Mouse (Mus musculus) midbrain, postnatal 0 days (tissue): Measurements from ENCODE around the gene Fam192a. TPM values are rescaled to one million over a fixed set of nuclear protein-coding genes. Genes with fewer than 3 reads are reported as not detected.

Experiments used
- ATAC-seq: fragments of 200-750 bp; cut with Nextera tagmentation; 2 replicates; pipeline ENCODE4 v1.8.0; 2017; ENCODE audit warnings: moderate number of reproducible peaks, mild to moderate bottlenecking, moderate TSS enrichment, moderate library complexity; ENCODE audit not compliant: low FRiP score
- DNase-seq: peaks from one replicate; pipeline ENCODE4 v3.0.0-alpha.2; 2015; ENCODE audit warnings: low spot score
- H3K27ac ChIP-seq: fragments of 300-500 bp; sonication (generic); 2 replicates; pipeline ENCODE4 v1.5.1; 2014; ENCODE audit warnings: low read depth, mild to moderate bottlenecking, low read length, mixed read lengths
- H3K27me3 ChIP-seq: fragments of 300-500 bp; sonication (generic); 2 replicates; pipeline ENCODE4 v1.6.1; 2014; ENCODE audit warnings: low read length, control low read depth, mixed read lengths; ENCODE audit not compliant: insufficient read depth
- H3K36me3 ChIP-seq: fragments of 300-500 bp; sonication (generic); 2 replicates; pipeline ENCODE4 v1.6.1; 2014; ENCODE audit warnings: low read length, control low read depth, mixed read lengths; ENCODE audit not compliant: insufficient read depth
- H3K4me1 ChIP-seq: fragments of 300-500 bp; sonication (generic); 2 replicates; pipeline ENCODE4 v1.6.1; 2014; ENCODE audit warnings: mild to moderate bottlenecking, control low read depth, antibody characterized with exemption, low read length, mixed read lengths; ENCODE audit not compliant: insufficient read depth
- H3K4me2 ChIP-seq: fragments of 300-500 bp; sonication (generic); 2 replicates; pipeline ENCODE4 v1.6.1; 2014; ENCODE audit warnings: low read depth, mild to moderate bottlenecking, low read length, mixed read lengths; ENCODE audit not compliant: poor library complexity, severe bottlenecking
- H3K4me3 ChIP-seq: fragments of 300-500 bp; sonication (generic); 2 replicates; pipeline ENCODE4 v1.5.1; 2014; ENCODE audit warnings: low read depth, mild to moderate bottlenecking, low read length, moderate library complexity
- H3K9ac ChIP-seq: fragments of 300-500 bp; sonication (generic); replicated peaks from 2 replicates; pipeline ENCODE4 v1.6.1; 2014; ENCODE audit warnings: mild to moderate bottlenecking, low read length, moderate library complexity, mixed read lengths; ENCODE audit not compliant: poor library complexity, severe bottlenecking
- H3K9me3 ChIP-seq: fragments of 300-500 bp; sonication (generic); 2 replicates; pipeline ENCODE4 v1.6.1; 2016; ENCODE audit warnings: low read length, control low read depth
- CTCF ChIP-seq: IDR thresholded peaks from 2 replicates; pipeline ENCODE4 v1.5.1; 2016; ENCODE audit warnings: antibody characterized with exemption, mild to moderate bottlenecking
- WGBS: fragments of 180-500 bp; shearing (Covaris S2); extraction: QIAGEN DNeasy Blood & Tissue Kit; methylation state at CpG from one replicate; pipeline ENCODE4 v1.1.7; 2014; 5-methylcytosine and 5-hydroxymethylcytosine counted together
- polyA plus RNA-seq: library from polyadenylated mRNA; unstranded; fragments of >200 nt; fragmentation: Nextera tagmentation; extraction: Ambion mirVana; gene quantifications from 2 replicates; pipeline ENCODE4 v1.2.1, GENCODE M21; 2015
- total RNA-seq: library from RNA; depleted of rRNA; stranded (reverse); fragments of >200 nt; gene quantifications from 2 replicates; pipeline ENCODE4 v1.2.3, GENCODE M21; 2014; rRNA removed

Gene Fam192a
- total and polyA plus RNA-seq, 2 experiments from 2014 or later = 36.3 to 62.2 TPM

DNA sequence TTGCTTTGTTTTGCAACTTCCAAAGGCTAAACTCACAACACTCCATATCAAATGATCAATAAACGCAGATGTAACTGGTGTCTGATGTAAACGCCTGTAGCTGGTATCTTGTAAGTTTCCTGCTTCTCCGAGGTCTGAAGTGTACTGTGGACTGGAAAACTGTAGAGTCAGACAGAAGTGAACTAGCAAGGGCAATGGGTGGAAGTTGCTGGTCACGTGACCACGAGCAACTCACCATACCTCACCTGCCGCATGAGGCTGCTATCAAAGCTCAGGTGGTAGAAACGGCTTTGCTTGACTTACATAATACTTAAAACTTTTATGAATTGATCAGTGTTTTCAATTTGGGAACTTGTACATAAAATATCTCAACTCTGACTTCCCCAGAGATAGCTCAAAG, 74.6 kb downstream of the Fam192a start:
- TF ChIP-seq CTCF = no peak
- Histone ChIP-seq H3K27ac (no peak overlapping the region), H3K36me3 (no peaks in the 10 kb centered on the region), H3K4me3 (no peak overlapping the region), H3K4me1 (no peaks in the 10 kb centered on the region), H3K9ac (no peak overlapping the region), H3K27me3 (no peaks in the 10 kb centered on the region), H3K9me3 (no peaks in the 10 kb centered on the region), H3K4me2 (no peak overlapping the region)
- DNase-seq (no peak), ATAC-seq (no peak)
- 85% methylated on average over 7 of the region's 7 CpGs for WGBS

DNA sequence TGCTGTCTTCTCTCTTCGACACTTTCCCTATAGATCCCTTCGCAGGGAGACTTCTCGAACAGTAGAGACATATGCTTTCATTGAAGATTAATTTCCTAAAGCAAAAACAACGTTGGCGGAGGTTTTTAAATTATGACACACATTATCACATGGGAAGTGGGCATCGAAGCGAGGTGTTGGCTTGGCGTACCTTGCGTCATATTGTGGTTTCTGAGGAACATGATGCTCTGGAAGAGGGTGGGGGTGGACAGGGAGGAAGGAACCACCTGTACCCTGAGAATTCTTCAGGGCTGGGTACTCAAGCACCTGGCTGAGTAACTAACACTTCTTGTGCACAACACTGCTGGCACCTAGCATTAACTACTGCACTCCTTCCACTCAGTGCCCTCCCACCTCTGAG, 77.2 kb downstream of the Fam192a start:
- Histone ChIP-seq H3K36me3 (no peaks in the 10 kb centered on the region), H3K9ac (no peak overlapping the region), H3K27ac (no peak overlapping the region), H3K4me3 (no peak overlapping the region), H3K4me2 (no peak overlapping the region), H3K27me3 (no peaks in the 10 kb centered on the region), H3K4me1 (no peaks in the 10 kb centered on the region), H3K9me3 (no peaks in the 10 kb centered on the region)
- DNase-seq = no peak
- TF ChIP-seq CTCF = no peak
- 89% methylated on average over 9 of the region's 9 CpGs for WGBS
- no peak for ATAC-seq

Other genes with a start within 250 kb of the Fam192a start
- gene Herpud1, start 215.6 kb downstream of the Fam192a start, total RNA-seq = 86.1 and 87.1 TPM in 2 replicates
- 71.0 and 80.4 TPM in 2 replicates for gene Herpud1, start 215.6 kb downstream of the Fam192a start, polyA plus RNA-seq
- gene Nlrc5, start 167.6 kb downstream of the Fam192a start, total RNA-seq = 0.22 and 1.7 TPM in 2 replicates
- 0.56 and 0.63 TPM in 2 replicates for gene Nlrc5, start 167.6 kb downstream of the Fam192a start, polyA plus RNA-seq
- 42.4 and 46.3 TPM in 2 replicates for gene Cpne2, start 69.0 kb downstream of the Fam192a start, total RNA-seq
- gene Cpne2, start 69.0 kb downstream of the Fam192a start, polyA plus RNA-seq = 34.3 and 43.3 TPM in 2 replicates
- 42.7 and 53.2 TPM in 2 replicates for gene Rspry1, start 60 bp downstream of the Fam192a start, total RNA-seq
- 35.5 and 35.9 TPM in 2 replicates for gene Rspry1, start 60 bp downstream of the Fam192a start, polyA plus RNA-seq
- 146 and 246 TPM in 2 replicates for gene Arl2bp, start 64.6 kb upstream of the Fam192a start, total RNA-seq
- 180 and 187 TPM in 2 replicates for gene Arl2bp, start 64.6 kb upstream of the Fam192a start, polyA plus RNA-seq
- gene Pllp, start 94.3 kb upstream of the Fam192a start, total RNA-seq = 8.4 and 9.8 TPM in 2 replicates
- 8.6 and 10.5 TPM in 2 replicates for gene Pllp, start 94.3 kb upstream of the Fam192a start, polyA plus RNA-seq
- not detected in 2 replicates for gene Ccl22, start 143.6 kb upstream of the Fam192a start, total RNA-seq
- gene Ccl22, start 143.6 kb upstream of the Fam192a start, polyA plus RNA-seq = not detected in 2 replicates
- gene Cx3cl1, start 170.0 kb upstream of the Fam192a start, total RNA-seq = 82.0 and 111 TPM in 2 replicates
- gene Cx3cl1, start 170.0 kb upstream of the Fam192a start, polyA plus RNA-seq = 105 and 110 TPM in 2 replicates
- 8.5 TPM in 1 of 2 replicates, not detected in the other for gene Ccl17, start 208.5 kb upstream of the Fam192a start, total RNA-seq
- 4.4 and 4.7 TPM in 2 replicates for gene Ccl17, start 208.5 kb upstream of the Fam192a start, polyA plus RNA-seq
- 101 and 110 TPM in 2 replicates for gene Coq9, start 236.3 kb upstream of the Fam192a start, total RNA-seq
- 46.5 and 54.8 TPM in 2 replicates for gene Coq9, start 236.3 kb upstream of the Fam192a start, polyA plus RNA-seq
- 60.6 and 62.7 TPM in 2 replicates for gene Ciapin1, start 236.4 kb upstream of the Fam192a start, total RNA-seq
- 162 and 164 TPM in 2 replicates for gene Ciapin1, start 236.4 kb upstream of the Fam192a start, polyA plus RNA-seq